Mouse (Mus musculus): ENCODE results near the gene Papss2.

DNA sequence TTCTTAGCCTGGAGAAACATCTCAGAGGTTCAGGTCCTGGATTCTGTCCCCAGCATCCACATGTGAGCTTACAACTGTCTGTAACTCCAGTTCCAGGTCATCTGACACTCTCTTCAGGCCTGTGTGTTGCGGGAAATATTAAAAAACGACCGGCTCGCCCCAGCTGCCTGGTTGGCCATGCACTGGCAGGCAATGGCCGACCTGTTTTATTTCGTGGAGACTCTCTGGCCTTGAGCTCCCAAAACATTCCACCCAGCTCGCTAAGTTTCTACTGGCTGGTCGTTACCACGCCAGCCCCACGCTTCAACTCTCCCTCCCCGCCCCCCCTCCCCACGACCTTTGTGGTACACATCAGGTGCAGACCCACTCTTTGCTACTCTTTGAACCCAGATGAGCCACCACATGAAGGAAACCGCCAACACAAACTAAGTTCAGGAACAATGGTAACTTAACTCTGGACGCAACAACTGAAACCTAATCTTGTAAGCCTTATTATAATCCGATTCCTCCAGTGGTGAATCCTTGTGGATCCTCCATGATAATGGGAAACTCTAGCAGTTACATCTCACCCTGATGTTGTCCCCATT is 25.4 kb downstream of the Papss2 start:
- TF ChIP-seq POLR2A (IDR thresholded peaks at IDR 0.05; ENCODE audit: low read depth, low read length) (no peak), CTCF (conservative IDR thresholded peaks at IDR 0.05; ENCODE audit: insufficient read depth, insufficient read length, low read depth, low read length) (no peak)
